Mouse (Mus musculus) adrenal gland, adult (tissue): ENCODE data around the gene B4galnt3.
"Not testable (repeated sequence)": the region's sequence is repeated elsewhere in the genome, so short reads cannot be mapped to it uniquely, and the experiment has no call there.

Experiments used
- DNase-seq, 2 experiments: peaks; one replicate each; pipeline ENCODE4 v3.0.0; 2022 to 2023; ENCODE audit warnings: low spot score in 1 of 2; ENCODE audit not compliant: inconsistent age in 2 of 2

B4galnt3 gene

DNA sequence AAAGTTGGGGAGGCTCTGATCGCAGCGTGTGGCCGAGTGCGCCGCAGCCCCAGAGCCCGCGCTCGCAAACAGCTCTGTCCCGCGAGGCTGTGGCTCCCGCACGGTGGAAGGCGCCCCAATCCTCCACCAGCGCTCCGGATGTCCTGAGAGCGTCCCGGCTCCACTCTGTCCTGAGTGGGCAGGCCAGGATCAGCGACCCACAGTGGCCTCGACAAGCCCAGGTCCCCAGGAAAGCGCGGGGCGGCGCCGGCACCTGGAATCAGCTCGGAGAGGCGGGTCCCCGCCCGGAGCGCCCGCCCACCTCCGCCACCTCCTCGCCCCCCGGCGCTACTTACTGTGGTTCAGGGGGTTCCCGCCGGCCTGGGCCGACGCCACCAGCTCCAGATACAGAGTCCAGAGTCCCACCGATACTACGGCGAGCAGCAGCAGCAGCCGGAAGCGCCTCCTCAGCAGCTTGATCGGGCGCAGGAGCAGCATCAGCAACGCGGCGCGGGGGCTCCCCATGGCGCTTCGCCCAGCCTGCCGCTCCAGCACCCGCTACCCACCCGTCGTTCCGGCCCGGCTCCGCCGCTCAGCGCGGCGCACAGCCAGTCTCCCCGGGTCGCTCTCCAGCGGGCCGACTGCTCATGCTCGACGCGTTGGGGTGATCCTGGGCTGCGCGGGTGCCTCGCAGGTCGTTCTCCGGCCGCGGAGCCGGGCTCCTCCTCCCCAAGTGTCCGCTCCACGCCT, at the start of gene B4galnt3, which contains the start of gene D330020A13Rik:
TSS of gene B4galnt3 (minus strand) at position 504 of the 729 bp plus-strand sequence.
TSS of gene D330020A13Rik (plus strand) at position 309 of the 729 bp plus-strand sequence.
- peak; percentile 57 to 84 for DNase-seq

DNA sequence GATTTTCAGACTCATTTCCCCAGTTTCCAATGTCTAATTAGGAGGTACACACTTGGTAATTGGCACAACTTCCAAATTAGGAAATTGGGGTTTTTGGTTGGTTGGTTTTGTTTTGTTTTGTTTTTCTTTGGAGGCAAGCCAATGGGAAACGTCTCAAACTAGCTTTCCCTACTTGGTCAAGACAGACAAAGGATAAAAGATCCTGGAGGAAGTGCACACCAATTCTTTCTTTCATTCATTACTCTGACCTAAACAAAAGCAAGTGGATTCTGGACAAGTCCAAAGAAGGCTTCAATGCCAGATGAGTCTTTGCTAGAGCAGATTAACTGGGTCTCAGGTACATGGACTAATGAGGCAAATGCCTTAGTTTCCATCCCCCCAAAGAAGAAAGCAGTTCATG, 49.6 kb upstream of the B4galnt3 start:
- DNase-seq: no peak

GRCm38 (mm10) chr6:120332351-120332750, 38.0 kb upstream of the B4galnt3 start:
- DNase-seq: no peak

DNA sequence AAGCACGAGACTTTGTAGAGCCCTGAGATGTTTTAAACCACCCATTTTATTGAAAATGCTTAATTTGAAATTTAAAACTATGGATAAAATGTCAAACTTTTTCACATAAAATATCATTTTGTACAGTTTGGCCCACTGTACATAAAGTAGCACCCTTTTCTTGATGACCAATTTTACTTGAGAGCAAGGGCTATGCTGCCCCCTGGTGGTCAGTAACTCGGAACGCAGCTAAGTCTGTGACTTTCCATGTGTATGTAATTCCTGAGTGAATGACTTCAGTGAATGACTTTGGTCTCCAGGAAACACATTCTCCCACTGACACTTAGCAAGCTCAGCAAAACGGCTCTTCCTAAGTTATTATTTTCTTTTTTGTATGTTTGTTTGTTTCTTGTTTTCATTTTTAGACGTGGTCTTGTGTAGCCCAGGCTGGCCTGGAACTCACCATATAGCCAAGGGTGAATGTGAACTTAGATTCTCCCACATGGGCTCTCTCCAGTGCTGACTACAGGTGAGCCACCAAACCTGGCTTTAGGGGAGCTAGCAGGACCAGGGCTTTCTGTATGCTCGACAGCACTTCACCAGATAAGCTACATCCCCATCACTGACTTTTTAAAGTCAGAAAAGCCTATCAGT, 30.1 kb upstream of the B4galnt3 start:
- DNase-seq: peak; percentile 47 to 85

- no peak for DNase-seq
These were observed 26.0 kb upstream of the B4galnt3 start for GRCm38 (mm10) chr6:120320369-120320768.

GRCm38 (mm10) chr6:120319129-120319528, 24.8 kb upstream of the B4galnt3 start:
- no peak for DNase-seq

GRCm38 (mm10) chr6:120318303-120318940, 24.1 kb upstream of the B4galnt3 start:
- no peak for DNase-seq

DNA sequence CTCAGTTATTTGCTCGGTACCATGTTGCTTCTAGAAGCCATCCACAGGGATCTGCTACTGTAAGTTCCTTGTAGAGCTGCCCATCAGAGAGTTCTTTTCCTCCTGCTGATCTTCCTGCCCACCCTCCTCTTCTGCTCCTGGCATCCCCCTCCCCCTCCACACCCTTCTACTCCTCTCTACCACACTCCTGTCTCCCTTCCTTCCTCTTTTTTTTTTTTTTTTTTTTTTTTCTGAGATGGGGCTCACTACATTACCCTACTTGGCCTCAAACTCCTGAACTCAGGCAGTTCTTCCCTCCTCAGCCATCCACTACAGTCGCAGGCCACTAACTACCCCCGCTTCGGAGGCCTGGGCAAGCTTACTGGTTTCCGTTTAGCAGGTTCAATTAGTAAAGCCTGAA, 18.1 kb upstream of the B4galnt3 start:
- DNase-seq: no peak

DNA sequence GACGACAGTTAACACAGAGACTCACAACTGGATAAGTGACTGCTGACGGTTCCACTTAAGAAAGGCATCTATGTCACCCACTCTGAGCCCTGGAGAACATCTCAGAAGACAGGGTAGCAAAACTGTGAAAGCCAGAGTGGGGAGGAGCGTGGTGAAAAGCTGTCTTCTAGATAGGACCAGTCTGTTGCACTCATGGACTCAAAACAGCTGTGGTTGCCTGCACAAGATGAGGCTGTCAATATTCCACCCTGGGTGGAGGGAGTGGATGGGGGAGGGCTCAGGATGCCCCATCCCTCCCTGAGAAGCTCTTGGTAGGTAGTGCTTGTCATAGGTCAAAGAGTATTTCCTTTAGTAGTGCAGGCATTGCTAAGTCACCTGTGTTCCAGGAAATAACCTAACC, 15.4 kb upstream of the B4galnt3 start:
- no peak for DNase-seq

- no peak for DNase-seq
These were observed 15.0 kb upstream of the B4galnt3 start for GRCm38 (mm10) chr6:120309338-120309737.

- no peak for DNase-seq
These were observed 12.7 kb upstream of the B4galnt3 start for GRCm38 (mm10) chr6:120306859-120307594.

DNA sequence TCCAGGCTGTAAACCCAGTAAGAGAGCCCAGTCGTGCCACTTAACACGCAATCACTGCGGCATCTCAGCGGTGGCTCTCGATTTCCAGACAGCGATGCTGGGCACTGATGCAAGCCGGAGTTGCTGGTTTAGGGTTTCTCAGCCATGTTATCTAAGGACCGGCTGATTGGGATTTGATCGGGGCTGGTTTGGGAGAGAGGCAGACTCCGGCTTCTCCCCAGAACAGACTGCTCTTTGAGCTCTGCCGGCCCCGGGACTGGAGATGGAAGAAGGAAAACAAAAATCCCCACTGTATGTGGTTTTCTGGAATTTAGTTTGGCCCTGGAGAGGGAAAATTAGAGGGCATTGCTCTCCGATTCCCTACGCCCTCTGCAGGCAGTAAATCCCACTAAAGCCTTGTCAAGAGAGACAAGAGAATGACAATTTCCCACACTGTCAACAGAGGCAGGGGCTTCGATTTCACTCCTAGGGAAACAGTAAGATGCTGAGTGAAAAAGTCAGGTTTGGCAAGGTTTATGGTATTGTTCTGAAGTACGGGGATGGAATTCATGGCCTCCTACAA, 8.5 kb upstream of the B4galnt3 start:
- peak in 1 of 2 experiments; percentile 41 for DNase-seq

GRCm38 (mm10) chr6:120301137-120301536, 6.8 kb upstream of the B4galnt3 start:
- DNase-seq: peak; percentile 56 to 80

- not testable (repeated sequence) for DNase-seq
These were observed 2.2 kb upstream of the B4galnt3 start for GRCm38 (mm10) chr6:120296589-120296988.

DNA sequence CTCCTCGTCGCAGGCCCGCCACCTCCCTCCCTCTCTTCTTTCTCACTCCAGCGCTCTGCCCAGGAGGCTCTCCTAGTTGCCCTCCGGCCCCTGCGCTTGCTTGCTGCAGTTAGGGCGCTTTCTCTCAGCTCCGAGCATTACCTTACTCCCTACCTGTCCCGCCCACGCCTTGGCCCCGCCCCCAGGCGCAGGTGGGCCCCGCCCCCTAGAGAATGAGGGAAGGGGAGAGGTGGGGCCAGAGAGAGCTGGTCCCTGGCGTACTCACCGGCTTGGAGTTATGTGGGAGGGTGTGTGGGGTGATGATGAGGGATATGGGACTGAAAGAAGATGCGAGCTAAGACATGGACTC, 400 bp upstream of the B4galnt3 start:
- DNase-seq: no peak

- DNase-seq: no peak
These were observed 2.9 kb downstream of the B4galnt3 start for GRCm38 (mm10) chr6:120291396-120292009.

DNA sequence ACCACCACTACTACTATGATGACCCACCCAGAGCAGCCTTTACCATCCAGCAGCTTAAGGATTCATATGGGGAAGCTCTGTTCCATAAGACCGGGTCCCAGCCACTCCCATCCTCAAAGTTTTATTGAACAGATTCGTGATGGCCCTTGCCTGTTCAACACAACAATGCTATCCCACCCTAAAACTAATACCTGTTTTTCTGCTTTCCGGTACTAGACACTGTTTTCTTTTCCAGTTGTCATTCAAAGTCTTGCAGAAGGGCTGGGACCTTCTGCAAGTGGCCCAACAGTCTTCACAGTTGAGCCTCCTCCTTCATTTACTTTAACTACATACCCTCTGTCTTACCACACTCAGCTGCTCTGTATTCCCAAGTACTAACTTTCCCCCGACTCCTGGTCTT, 4.9 kb downstream of the B4galnt3 start:
- no peak for DNase-seq

DNA sequence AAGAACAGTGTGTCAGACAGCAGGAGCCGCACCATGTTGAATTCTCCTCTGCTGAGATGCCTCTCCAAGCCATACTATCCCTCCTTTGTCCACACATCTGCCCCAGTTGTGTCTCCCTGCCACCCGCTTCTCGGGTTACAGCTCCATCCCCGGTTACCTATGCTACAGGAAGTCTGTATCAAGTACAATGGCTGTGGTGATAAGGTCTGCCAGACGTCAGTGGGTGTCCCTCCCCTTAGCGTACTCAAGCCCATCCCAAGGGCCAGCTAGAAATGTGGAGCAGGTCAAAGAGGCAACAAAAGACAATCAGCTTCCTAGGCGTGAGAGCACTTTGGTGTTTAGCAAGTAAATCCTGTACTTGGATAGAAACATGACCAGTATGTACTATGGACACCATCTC, 5.8 kb downstream of the B4galnt3 start:
- no peak for DNase-seq

GRCm38 (mm10) chr6:120287279-120287678, 7.1 kb downstream of the B4galnt3 start:
- DNase-seq: peak; percentile 59 to 76

- no peak for DNase-seq
These were observed 17.4 kb downstream of the B4galnt3 start for GRCm38 (mm10) chr6:120276874-120277449.
